Mouse (Mus musculus): ENCODE data around the gene Gm49354. TPM values are rescaled to one million over a fixed set of nuclear protein-coding genes. Genes with fewer than 3 reads are reported as not detected.

The Gm49354 gene
- polyA plus RNA-seq (2014; fragmentation: Nextera tagmentation; extraction: Ambion mirVana): not detected in 2 replicates

- no peaks in the 10 kb centered on the region for H3K9me3 ChIP-seq (ENCODE audit: control insufficient read depth, low read length)
- no peak within 1 kb of the TSS for H3K9ac ChIP-seq (ENCODE audit: low read length)
- H3K36me3 ChIP-seq (ENCODE audit: control insufficient read depth, insufficient read depth, low read length): peaks cover 20% of the 10 kb centered on the region
- ATAC-seq (ENCODE audit: insufficient read depth, low FRiP score, low TSS enrichment) (no peak), DNase-seq (ENCODE audit: low spot score) (no peak)
- H3K4me2 ChIP-seq (ENCODE audit: low read depth): no peak within 1 kb of the TSS
- 94% methylated on average over 7 of the region's 7 CpGs for WGBS
- H3K27me3 ChIP-seq (ENCODE audit: control insufficient read depth, insufficient read depth, low read length): no peaks in the 10 kb centered on the region
- no peak within 1 kb of the TSS for H3K4me3 ChIP-seq (ENCODE audit: low read depth, low read length)
- H3K27ac ChIP-seq (ENCODE audit: low read depth, low read length): no peak within 1 kb of the TSS
- H3K4me1 ChIP-seq (ENCODE audit: control insufficient read depth, insufficient read depth, low read length): no peaks in the 10 kb centered on the region
Measured at GRCm38 (mm10) chr13:59782145-59782544, at the start of gene Gm49354. TSS of gene Gm49354 (minus strand) at chr13:59782245.

GRCm38 (mm10) chr13:59825966-59826365 lies 43.9 kb upstream of the Gm49354 start:
- H3K9ac ChIP-seq (ENCODE audit: low read length): no peak overlapping the region
- no peak for DNase-seq (ENCODE audit: low spot score)

GRCm38 (mm10) chr13:59822507-59823462 lies 40.7 kb upstream of the Gm49354 start, which contains the start of gene Tut7:
TSS of gene Tut7 (minus strand) at chr13:59823147.
- peak within 1 kb of the TSS; percentile 83 for H3K27ac ChIP-seq (ENCODE audit: low read depth, low read length)
- peak; percentile 98 for ATAC-seq (ENCODE audit: insufficient read depth, low FRiP score, low TSS enrichment)
- no peaks in the 10 kb centered on the region for H3K9me3 ChIP-seq (ENCODE audit: control insufficient read depth, low read length)
- DNase-seq (ENCODE audit: low spot score): peak; percentile 95
- no peaks in the 10 kb centered on the region for H3K36me3 ChIP-seq (ENCODE audit: control insufficient read depth, insufficient read depth, low read length)
- peak within 1 kb of the TSS; percentile 89 for H3K9ac ChIP-seq (ENCODE audit: low read length)
- no peaks in the 10 kb centered on the region for H3K27me3 ChIP-seq (ENCODE audit: control insufficient read depth, insufficient read depth, low read length)
- peaks cover 5% of the 10 kb centered on the region; the same call in 1 of the 2 replicates for H3K4me1 ChIP-seq (ENCODE audit: control insufficient read depth, insufficient read depth, low read length)
- H3K4me2 ChIP-seq (ENCODE audit: low read depth): peak within 1 kb of the TSS; percentile 76
- H3K4me3 ChIP-seq (ENCODE audit: low read depth, low read length): peak within 1 kb of the TSS; percentile 94
- under 1% methylated on average over 90 of the region's 100 CpGs for WGBS

More at GRCm38 (mm10) chr13:59825966-59826365, 43.9 kb upstream of the Gm49354 start:
- Histone ChIP-seq H3K4me3 (ENCODE audit: low read depth, low read length) (no peak overlapping the region), H3K9me3 (ENCODE audit: control insufficient read depth, low read length) (no peaks in the 10 kb centered on the region), H3K4me2 (ENCODE audit: low read depth) (no peak overlapping the region), H3K4me1 (ENCODE audit: control insufficient read depth, insufficient read depth, low read length) (0 out of 2 replicates have a peak, but pooled peaks cover 5% of the 10 kb centered on the region), H3K27me3 (ENCODE audit: control insufficient read depth, insufficient read depth, low read length) (no peaks in the 10 kb centered on the region), H3K27ac (ENCODE audit: low read depth, low read length) (no peak overlapping the region), H3K36me3 (ENCODE audit: control insufficient read depth, insufficient read depth, low read length) (no peaks in the 10 kb centered on the region)
- ATAC-seq (ENCODE audit: insufficient read depth, low FRiP score, low TSS enrichment): no peak

- DNase-seq (ENCODE audit: low spot score) (no peak), ATAC-seq (ENCODE audit: insufficient read depth, low FRiP score, low TSS enrichment) (no peak)
- no peak overlapping the region for H3K9ac ChIP-seq (ENCODE audit: low read length)
- H3K4me2 ChIP-seq (ENCODE audit: low read depth): no peak overlapping the region
- H3K27me3 ChIP-seq (ENCODE audit: control insufficient read depth, insufficient read depth, low read length): no peaks in the 10 kb centered on the region
- no peaks in the 10 kb centered on the region for H3K9me3 ChIP-seq (ENCODE audit: control insufficient read depth, low read length)
- no peak overlapping the region for H3K27ac ChIP-seq (ENCODE audit: low read depth, low read length)
- H3K36me3 ChIP-seq (ENCODE audit: control insufficient read depth, insufficient read depth, low read length): 0 out of 2 replicates have a peak, but pooled peaks cover 2% of the 10 kb centered on the region
- 84% methylated on average over 3 of the region's 3 CpGs for WGBS
- no peak overlapping the region for H3K4me3 ChIP-seq (ENCODE audit: low read depth, low read length)
- H3K4me1 ChIP-seq (ENCODE audit: control insufficient read depth, insufficient read depth, low read length): peaks cover 5% of the 10 kb centered on the region; the same call in 1 of the 2 replicates
Measured at GRCm38 (mm10) chr13:59820836-59821235, 38.8 kb upstream of the Gm49354 start.

GRCm38 (mm10) chr13:59820114-59820513 lies 38.1 kb upstream of the Gm49354 start:
- H3K9ac ChIP-seq (ENCODE audit: low read length): no peak overlapping the region
- H3K9me3 ChIP-seq (ENCODE audit: control insufficient read depth, low read length): no peaks in the 10 kb centered on the region
- H3K4me2 ChIP-seq (ENCODE audit: low read depth): no peak overlapping the region
- 0 out of 2 replicates have a peak, but pooled peaks cover 4% of the 10 kb centered on the region for H3K36me3 ChIP-seq (ENCODE audit: control insufficient read depth, insufficient read depth, low read length)
- H3K27ac ChIP-seq (ENCODE audit: low read depth, low read length): no peak overlapping the region
- H3K4me1 ChIP-seq (ENCODE audit: control insufficient read depth, insufficient read depth, low read length): peaks cover 5% of the 10 kb centered on the region; the same call in 1 of the 2 replicates
- H3K4me3 ChIP-seq (ENCODE audit: low read depth, low read length): no peak overlapping the region
- no peaks in the 10 kb centered on the region for H3K27me3 ChIP-seq (ENCODE audit: control insufficient read depth, insufficient read depth, low read length)
- ATAC-seq (ENCODE audit: insufficient read depth, low FRiP score, low TSS enrichment) (no peak), DNase-seq (ENCODE audit: low spot score) (no peak)
- WGBS: 73% methylated on average over 4 of the region's 4 CpGs

- no peak overlapping the region for H3K4me2 ChIP-seq (ENCODE audit: low read depth)
- H3K36me3 ChIP-seq (ENCODE audit: control insufficient read depth, insufficient read depth, low read length): 0 out of 2 replicates have a peak, but pooled peaks cover 11% of the 10 kb centered on the region
- no peak overlapping the region for H3K4me3 ChIP-seq (ENCODE audit: low read depth, low read length)
- WGBS: 95% methylated on average over 4 of the region's 4 CpGs
- DNase-seq (ENCODE audit: low spot score) (no peak), ATAC-seq (ENCODE audit: insufficient read depth, low FRiP score, low TSS enrichment) (no peak)
- H3K9ac ChIP-seq (ENCODE audit: low read length): no peak overlapping the region
- H3K27me3 ChIP-seq (ENCODE audit: control insufficient read depth, insufficient read depth, low read length): no peaks in the 10 kb centered on the region
- H3K9me3 ChIP-seq (ENCODE audit: control insufficient read depth, low read length): no peaks in the 10 kb centered on the region
- peaks cover 5% of the 10 kb centered on the region; the same call in 1 of the 2 replicates for H3K4me1 ChIP-seq (ENCODE audit: control insufficient read depth, insufficient read depth, low read length)
- H3K27ac ChIP-seq (ENCODE audit: low read depth, low read length): no peak overlapping the region
Measured at GRCm38 (mm10) chr13:59817352-59817751, 35.3 kb upstream of the Gm49354 start.

GRCm38 (mm10) chr13:59814109-59814591 lies 32.1 kb upstream of the Gm49354 start:
- 86% methylated on average over 6 of the region's 6 CpGs for WGBS
- H3K36me3 ChIP-seq (ENCODE audit: control insufficient read depth, insufficient read depth, low read length): peaks cover 16% of the 10 kb centered on the region
- no peak for ATAC-seq (ENCODE audit: insufficient read depth, low FRiP score, low TSS enrichment)

GRCm38 (mm10) chr13:59811581-59811980 lies 29.5 kb upstream of the Gm49354 start:
- peaks cover 19% of the 10 kb centered on the region for H3K36me3 ChIP-seq (ENCODE audit: control insufficient read depth, insufficient read depth, low read length)
- no peak for DNase-seq (ENCODE audit: low spot score)
- 94% methylated on average over 3 of the region's 3 CpGs for WGBS
- H3K27ac ChIP-seq (ENCODE audit: low read depth, low read length): no peak overlapping the region
- no peak for ATAC-seq (ENCODE audit: insufficient read depth, low FRiP score, low TSS enrichment)
- no peaks in the 10 kb centered on the region for H3K4me1 ChIP-seq (ENCODE audit: control insufficient read depth, insufficient read depth, low read length)
- no peak overlapping the region for H3K4me2 ChIP-seq (ENCODE audit: low read depth)
- H3K9ac ChIP-seq (ENCODE audit: low read length): no peak overlapping the region
- H3K9me3 ChIP-seq (ENCODE audit: control insufficient read depth, low read length): no peaks in the 10 kb centered on the region
- no peaks in the 10 kb centered on the region for H3K27me3 ChIP-seq (ENCODE audit: control insufficient read depth, insufficient read depth, low read length)
- no peak overlapping the region for H3K4me3 ChIP-seq (ENCODE audit: low read depth, low read length)

More at GRCm38 (mm10) chr13:59814109-59814591, 32.1 kb upstream of the Gm49354 start:
- no peak overlapping the region for H3K4me3 ChIP-seq (ENCODE audit: low read depth, low read length)
- no peaks in the 10 kb centered on the region for H3K4me1 ChIP-seq (ENCODE audit: control insufficient read depth, insufficient read depth, low read length)
- no peak for DNase-seq (ENCODE audit: low spot score)
- no peak overlapping the region for H3K4me2 ChIP-seq (ENCODE audit: low read depth)
- H3K27ac ChIP-seq (ENCODE audit: low read depth, low read length): no peak overlapping the region
- H3K9me3 ChIP-seq (ENCODE audit: control insufficient read depth, low read length): no peaks in the 10 kb centered on the region
- no peaks in the 10 kb centered on the region for H3K27me3 ChIP-seq (ENCODE audit: control insufficient read depth, insufficient read depth, low read length)
- H3K9ac ChIP-seq (ENCODE audit: low read length): no peak overlapping the region

Measured in neural tube, embryonic 11.5 days (tissue).